Comparison of ENCODE assay signal across 22 mouse cellular contexts in the genomic region with DNA sequence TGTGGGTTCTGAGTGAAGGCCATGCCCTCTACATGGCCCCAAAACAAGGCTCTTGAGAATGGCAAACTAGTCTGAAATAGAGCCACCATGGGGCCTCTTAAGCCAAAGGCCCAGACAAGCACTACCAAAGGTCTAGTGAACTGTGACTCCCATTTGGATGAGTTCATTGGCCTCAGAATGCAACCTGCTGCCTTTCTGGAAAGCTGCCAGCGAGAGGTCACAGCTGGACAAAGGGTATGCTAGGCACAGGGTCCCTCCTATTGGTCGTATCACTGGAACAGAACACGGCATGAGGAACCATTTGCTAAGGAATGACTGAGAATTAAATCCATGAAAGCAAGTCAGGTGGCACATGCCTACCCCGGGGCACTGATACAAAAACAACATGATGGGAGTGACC.
DNase-seq lines count a peak whose midpoint lies in the region; ATAC-seq and TF ChIP-seq lines count a peak whose summit lies in the region.
"Had no signal": no experiment of that assay in that cellular context is flagged by ENCODE, and none has a peak within 500 bp of the region (broad histone marks: within the 10 kb centered on the region; RNA-seq: fewer than 3 reads in every experiment).

No protein-coding gene starts in this region.

- no peak overlapping the region for H3K27ac ChIP-seq in kidney, embryonic 14.5 days (ENCODE audit: low read depth, low read length)
- no peak overlapping the region for H3K27ac ChIP-seq in liver, postnatal 0 days (ENCODE audit: low read depth)
- no peak overlapping the region for H3K27ac ChIP-seq in liver, embryonic 11.5 days (ENCODE audit: low read depth, low read length)
- H3K27ac ChIP-seq: embryonic facial prominence, embryonic 10.5 days; heart, embryonic 10.5 days; heart, embryonic 15.5 days; hindbrain, embryonic 10.5 days; hindbrain, embryonic 14.5 days had no signal

- H3K36me3 ChIP-seq in kidney, embryonic 14.5 days (ENCODE audit: control insufficient read depth, insufficient read depth, low read length): no peaks in the 10 kb centered on the region
- no peaks in the 10 kb centered on the region for H3K36me3 ChIP-seq in liver, postnatal 0 days (replicated peaks; ENCODE audit: insufficient read depth, low read length)
- H3K36me3 ChIP-seq in liver, embryonic 11.5 days (ENCODE audit: control insufficient read depth, insufficient read depth, low read length): no peaks in the 10 kb centered on the region
- H3K36me3 ChIP-seq: embryonic facial prominence, embryonic 10.5 days; heart, embryonic 10.5 days; heart, embryonic 15.5 days; hindbrain, embryonic 10.5 days had no signal

- no peak overlapping the region for H3K9ac ChIP-seq in kidney, embryonic 14.5 days (ENCODE audit: low read depth, low read length)
- H3K9ac ChIP-seq in liver, postnatal 0 days (replicated peaks): no peak overlapping the region
- no peak overlapping the region for H3K9ac ChIP-seq in liver, embryonic 11.5 days (ENCODE audit: low read depth, low read length)
- H3K9ac ChIP-seq: heart, embryonic 15.5 days; hindbrain, embryonic 14.5 days had no signal

- no peak overlapping the region for H3K4me2 ChIP-seq in kidney, embryonic 14.5 days (replicated peaks; ENCODE audit: low read depth, low read length)
- H3K4me2 ChIP-seq in liver, postnatal 0 days (ENCODE audit: low read depth, low read length): no peak overlapping the region
- H3K4me2 ChIP-seq in liver, embryonic 11.5 days: no peak overlapping the region
- H3K4me2 ChIP-seq: heart, embryonic 15.5 days; hindbrain, embryonic 14.5 days had no signal

- ATAC-seq in kidney, embryonic 14.5 days (ENCODE audit: low FRiP score, low TSS enrichment): no peak
- peak; percentile 56 for ATAC-seq in liver, postnatal 0 days
- ATAC-seq in liver, embryonic 11.5 days (replicated peaks; ENCODE audit: low FRiP score): no peak
- ATAC-seq: forebrain, embryonic 14.5 days had no signal

- H3K27me3 ChIP-seq in kidney, embryonic 14.5 days (ENCODE audit: control insufficient read depth, insufficient read depth, low read length): no peaks in the 10 kb centered on the region
- no peaks in the 10 kb centered on the region for H3K27me3 ChIP-seq in liver, postnatal 0 days (ENCODE audit: insufficient read depth, low read length)
- H3K27me3 ChIP-seq in liver, embryonic 11.5 days (replicated peaks; ENCODE audit: control insufficient read depth, insufficient read depth, low read length): no peaks in the 10 kb centered on the region
- H3K27me3 ChIP-seq: CH12.LX; heart, embryonic 15.5 days had no signal

- TF ChIP-seq CTCF in liver, postnatal 0 days (IDR thresholded peaks at IDR 0.05; ENCODE audit: low read depth): no peak

- no peaks in the 10 kb centered on the region for H3K9me3 ChIP-seq in kidney, embryonic 14.5 days (ENCODE audit: control insufficient read depth, low read length)
- no peaks in the 10 kb centered on the region for H3K9me3 ChIP-seq in liver, postnatal 0 days (ENCODE audit: low read length)
- no peaks in the 10 kb centered on the region for H3K9me3 ChIP-seq in liver, embryonic 11.5 days (ENCODE audit: control insufficient read depth, low read length)
- H3K9me3 ChIP-seq: embryonic facial prominence, embryonic 10.5 days; heart, embryonic 10.5 days; heart, embryonic 15.5 days; hindbrain, embryonic 10.5 days had no signal

- H3K4me1 ChIP-seq in kidney, embryonic 14.5 days (ENCODE audit: control insufficient read depth, insufficient read depth, low read length): no peaks in the 10 kb centered on the region
- H3K4me1 ChIP-seq in liver, postnatal 0 days (ENCODE audit: insufficient read depth): 0 out of 2 replicates have a peak, but pooled peaks cover 3% of the 10 kb centered on the region
- no peaks in the 10 kb centered on the region for H3K4me1 ChIP-seq in liver, embryonic 11.5 days (replicated peaks; ENCODE audit: control insufficient read depth, insufficient read depth, low read length)
- H3K4me1 ChIP-seq: embryonic facial prominence, embryonic 10.5 days; heart, embryonic 10.5 days; heart, embryonic 15.5 days; hindbrain, embryonic 10.5 days had no signal

- DNase-seq in kidney, adult 11 months: peak; percentile 25
- DNase-seq in liver, postnatal 0 days: peak; percentile 41
- DNase-seq in liver, embryonic 11.5 days (ENCODE audit: low spot score): no peak
- peak; percentile 30 for DNase-seq in kidney, postnatal 10 days
- DNase-seq in kidney, postnatal 4 days: peak; percentile 12 to 33
- no peak for DNase-seq in spleen, postnatal 36 days (ENCODE audit: low spot score in 2 of 2)
- DNase-seq in thymus, postnatal 0 days (ENCODE audit: low spot score): no peak
- DNase-seq: adrenal gland, adult 2 months; adrenal gland, postnatal 36 days; cerebellum, adult 11 months; cerebellum, adult 9-11 months; gastrocnemius, postnatal 10 days; heart, adult 18-20 months; heart, postnatal 14 days had no signal

- no peak overlapping the region for H3K4me3 ChIP-seq in kidney, embryonic 14.5 days (ENCODE audit: low read length)
- no peak overlapping the region for H3K4me3 ChIP-seq in liver, postnatal 0 days (ENCODE audit: low read depth, low read length)
- no peak overlapping the region for H3K4me3 ChIP-seq in liver, embryonic 11.5 days (ENCODE audit: low read depth, low read length)
- H3K4me3 ChIP-seq: embryonic facial prominence, embryonic 10.5 days; heart, embryonic 10.5 days; heart, embryonic 15.5 days; hindbrain, embryonic 10.5 days had no signal

- TF ChIP-seq EP300 in liver, postnatal 0 days (IDR thresholded peaks at IDR 0.05; ENCODE audit: low read depth): no peak

- WGBS in kidney, embryonic 14.5 days: 76% methylated on average over 4 of the region's 4 CpGs
- 61% methylated on average over 4 of the region's 4 CpGs for WGBS in liver, postnatal 0 days (ENCODE audit: insufficient replicate concordance)
- WGBS in liver, embryonic 11.5 days: 81% methylated on average over 4 of the region's 4 CpGs

Comparison
In these comparisons a context has a peak if more than half of its experiments do, and no peak if none do; other contexts are left out.
1. DNase-seq: peak in kidney, adult 11 months (single experiment), liver, postnatal 0 days (single experiment), kidney, postnatal 10 days (single experiment) and kidney, postnatal 4 days (2 of 2); none in liver, embryonic 11.5 days (single experiment), spleen, postnatal 36 days (0 of 2) and thymus, postnatal 0 days (single experiment).